Mouse (Mus musculus) thymus, adult 18-20 months (tissue): ENCODE measurements at regions not wholly inside any gene's neighbourhood (a gene's known extent, or its start where the extent isn't known, plus 50 kb on each side); places are given as distances from the start of the nearest gene placed in this dataset.

Experiments
- DNase-seq, 2 experiments: peaks; one replicate each; pipeline ENCODE4 v3.0.0; 2022; ENCODE audit warnings: mixed read lengths in 2 of 2

- DNase-seq, result no peak
Observed at GRCm38 (mm10) chr3:149357121-149357520, 366.8 kb upstream of the Adgrl2 start.

GRCm38 (mm10) chr3:149355362-149355761, 365.0 kb upstream of the Adgrl2 start:
- DNase-seq, result no peak

GRCm38 (mm10) chr3:149353958-149354357, 363.6 kb upstream of the Adgrl2 start:
- no peak for DNase-seq

DNA sequence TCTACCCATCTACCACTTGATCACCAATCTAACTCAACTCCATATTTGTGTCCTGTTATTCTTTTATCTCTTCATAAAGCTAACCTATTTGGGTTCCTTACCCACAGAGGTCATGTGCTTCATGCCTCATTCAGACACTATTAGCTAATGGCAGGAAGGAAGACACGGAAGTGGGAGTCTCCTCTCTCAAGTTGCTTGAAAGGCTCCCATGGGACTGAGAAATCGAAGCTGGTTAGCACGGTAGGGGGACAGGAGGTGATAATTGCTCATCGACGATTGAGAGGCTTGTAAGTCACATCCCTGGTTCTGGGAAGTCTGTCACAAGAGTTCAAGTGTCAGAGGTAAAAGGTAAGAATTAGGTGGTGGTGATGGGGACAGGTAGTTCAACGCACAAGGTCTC, 362.2 kb upstream of the Adgrl2 start:
- DNase-seq, result no peak

- DNase-seq, result no peak
Observed at GRCm38 (mm10) chr3:149349731-149350130, 359.4 kb upstream of the Adgrl2 start.

DNA sequence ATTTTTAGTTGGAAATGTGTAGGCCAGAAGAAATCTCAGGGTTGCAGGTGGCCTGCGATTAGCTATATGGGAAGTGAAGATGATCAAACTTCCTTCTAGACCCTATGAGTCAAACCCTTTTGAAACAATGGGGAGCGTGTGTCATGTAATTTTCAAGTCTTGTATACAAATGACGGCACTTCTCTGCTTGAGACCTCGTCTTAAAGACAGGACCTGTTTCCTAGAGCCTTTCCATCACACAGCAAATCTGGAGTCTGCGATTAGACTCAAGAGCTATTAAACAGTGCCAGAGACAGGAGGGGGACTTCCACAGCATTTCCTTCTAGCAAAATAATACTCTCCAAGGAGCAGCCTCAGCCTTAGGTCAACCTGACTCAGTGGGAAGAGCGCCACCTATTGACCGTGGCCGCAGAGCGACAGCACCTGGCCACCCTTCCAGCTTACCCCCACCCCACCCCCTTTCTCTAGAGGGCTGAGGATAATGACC, 358.9 kb upstream of the Adgrl2 start:
- DNase-seq, result no peak

GRCm38 (mm10) chr3:149348459-149348971, 358.2 kb upstream of the Adgrl2 start:
- DNase-seq, result no peak

DNA sequence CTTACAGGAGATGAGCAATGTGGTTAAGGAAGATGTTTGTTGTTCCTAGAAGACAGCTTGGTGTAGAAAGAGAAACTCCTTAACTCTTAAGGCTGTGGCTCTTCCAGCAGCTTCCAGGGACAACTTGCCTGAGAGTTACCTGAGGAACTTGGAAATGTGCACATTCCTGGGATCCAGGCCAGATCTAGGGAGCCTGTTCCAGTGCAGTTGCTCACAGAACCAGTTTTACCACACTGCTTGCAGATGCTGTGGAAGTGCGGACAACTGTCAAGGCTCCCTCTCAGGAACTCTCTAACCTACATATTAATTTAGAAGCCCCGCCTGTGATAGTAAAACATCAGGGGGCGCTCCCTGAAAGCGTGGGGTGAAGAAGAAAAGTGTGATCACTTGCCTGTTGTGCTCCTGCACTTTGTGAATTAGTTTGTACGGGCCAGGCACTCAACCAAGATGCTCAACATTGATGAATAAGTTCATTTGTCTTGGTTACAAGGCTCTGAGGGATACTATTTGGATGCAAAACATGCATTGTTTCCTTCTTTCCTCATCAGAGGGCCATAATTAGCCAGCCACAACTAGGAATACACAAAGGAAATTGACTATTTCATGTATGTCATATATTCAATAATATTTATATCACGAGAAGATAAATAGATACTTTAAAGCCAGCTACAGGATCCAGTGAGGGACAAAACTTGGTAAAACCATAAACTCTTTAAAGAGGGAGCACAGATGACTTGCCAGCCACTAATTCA, 357.1 kb upstream of the Adgrl2 start:
- DNase-seq, result no peak

- no peak for DNase-seq
Observed at GRCm38 (mm10) chr3:149342511-149342910, 352.2 kb upstream of the Adgrl2 start.

DNA sequence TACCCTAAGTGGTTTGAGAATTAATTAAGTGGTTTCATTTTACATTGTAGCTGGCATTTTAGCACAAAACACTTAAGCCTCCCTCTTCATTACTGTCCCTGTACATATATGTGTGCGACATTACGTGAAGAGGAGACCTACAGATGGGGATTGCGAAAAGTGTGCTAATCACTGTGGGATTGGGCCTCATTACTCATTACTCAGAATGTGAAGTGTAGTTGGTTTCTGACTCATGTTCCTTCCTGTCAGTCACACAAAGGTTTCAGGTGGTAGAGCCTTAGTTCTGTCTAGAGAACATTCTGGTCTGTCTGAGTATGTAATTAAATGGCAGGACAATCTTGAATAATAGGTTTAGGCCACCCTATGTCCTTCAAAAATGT, 349.0 kb upstream of the Adgrl2 start:
- no peak for DNase-seq

DNA sequence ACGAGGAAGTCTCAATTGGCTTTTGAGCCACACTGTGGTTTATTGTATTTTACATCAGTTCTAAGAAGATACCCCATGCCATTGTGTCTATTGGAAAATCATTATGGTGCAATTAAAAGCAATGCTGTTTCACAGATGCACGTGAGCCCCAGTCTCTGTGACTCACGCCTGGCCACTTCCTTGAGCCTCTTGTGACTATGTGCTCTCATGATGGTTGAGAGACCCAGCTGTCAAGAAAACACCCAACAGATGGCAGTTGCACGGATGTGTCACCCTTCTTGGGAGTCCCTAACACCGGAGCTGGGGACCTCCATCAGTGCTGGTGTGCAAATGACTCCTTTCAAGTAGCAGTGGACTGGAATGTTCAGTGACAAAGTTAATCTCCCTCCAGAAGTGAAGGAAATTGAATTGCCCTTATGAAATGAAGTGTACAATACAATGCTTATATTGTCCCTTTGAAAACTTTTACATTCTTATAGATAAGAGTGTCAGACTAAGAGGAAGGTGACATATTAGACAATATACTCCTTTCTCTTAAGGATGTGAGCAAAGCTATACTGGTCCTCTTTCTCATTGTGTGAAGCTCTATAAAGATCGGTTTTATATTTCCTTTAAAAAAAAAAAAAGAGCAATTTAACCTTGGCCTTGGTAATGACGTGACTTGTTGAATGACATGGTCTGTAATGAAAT, 348.5 kb upstream of the Adgrl2 start:
- no peak for DNase-seq

- no peak for DNase-seq
Observed at GRCm38 (mm10) chr3:149335259-149335658, 344.9 kb upstream of the Adgrl2 start.

DNA sequence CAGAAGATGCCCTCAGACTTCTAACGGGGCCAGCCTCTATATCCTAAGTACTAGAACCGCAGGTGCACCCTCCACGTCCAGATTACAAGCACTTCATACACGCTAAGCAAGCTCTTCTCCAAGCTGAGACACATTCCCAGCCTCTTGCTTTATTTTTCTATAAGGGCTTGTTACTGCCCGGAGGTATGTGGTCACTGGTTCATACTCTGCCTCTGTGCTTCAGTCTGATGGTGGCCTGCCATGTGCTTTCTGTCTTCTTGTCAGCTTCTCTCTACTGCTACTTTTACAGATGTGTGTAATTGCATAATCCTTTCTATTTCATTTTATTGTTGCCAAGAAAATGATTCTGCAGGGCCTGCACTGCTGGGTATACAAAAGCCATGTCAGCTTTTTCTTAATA, 343.3 kb upstream of the Adgrl2 start:
- DNase-seq, result no peak

DNA sequence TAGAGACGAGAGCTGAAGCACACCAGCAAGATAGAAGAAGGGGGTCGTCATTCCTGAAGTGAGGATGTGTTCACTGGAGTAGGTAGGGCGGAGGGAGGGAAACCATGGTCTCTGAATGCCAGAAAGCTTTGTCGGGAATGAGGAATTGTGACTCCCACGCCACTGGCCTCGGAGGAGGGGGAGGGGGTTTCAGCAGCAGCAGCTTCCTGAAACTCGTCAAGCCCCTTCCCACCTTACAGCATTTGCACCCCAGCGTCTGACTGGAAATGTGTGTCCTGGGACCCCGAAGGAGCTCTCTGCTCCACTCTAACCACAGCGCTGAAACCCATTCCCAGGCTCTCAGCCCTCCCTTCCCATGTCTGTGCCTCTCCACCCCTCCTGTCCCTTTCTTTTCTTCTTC, 342.8 kb upstream of the Adgrl2 start:
- no peak for DNase-seq

DNA sequence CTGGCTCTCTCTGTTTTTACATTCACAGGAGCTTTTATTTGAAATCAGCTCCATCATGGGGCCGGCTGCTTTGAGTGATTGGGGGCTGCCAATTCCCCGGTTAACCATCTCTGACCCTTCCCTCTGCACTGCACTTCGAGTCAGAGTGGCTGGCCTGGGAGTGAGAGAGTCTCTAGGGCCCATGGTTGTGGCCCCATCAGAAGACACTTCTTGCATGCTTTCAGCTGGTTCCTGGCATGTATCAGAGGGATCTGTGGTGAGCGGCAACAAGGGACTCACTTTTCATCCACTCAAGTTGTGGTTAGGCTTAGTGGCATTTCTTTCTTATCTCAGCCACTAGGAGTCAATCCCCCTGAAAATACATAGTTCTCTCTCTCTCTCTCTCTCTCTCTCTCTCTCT, 341.8 kb upstream of the Adgrl2 start:
- no peak for DNase-seq

GRCm38 (mm10) chr3:149331251-149331960, 341.1 kb upstream of the Adgrl2 start:
- no peak for DNase-seq

DNA sequence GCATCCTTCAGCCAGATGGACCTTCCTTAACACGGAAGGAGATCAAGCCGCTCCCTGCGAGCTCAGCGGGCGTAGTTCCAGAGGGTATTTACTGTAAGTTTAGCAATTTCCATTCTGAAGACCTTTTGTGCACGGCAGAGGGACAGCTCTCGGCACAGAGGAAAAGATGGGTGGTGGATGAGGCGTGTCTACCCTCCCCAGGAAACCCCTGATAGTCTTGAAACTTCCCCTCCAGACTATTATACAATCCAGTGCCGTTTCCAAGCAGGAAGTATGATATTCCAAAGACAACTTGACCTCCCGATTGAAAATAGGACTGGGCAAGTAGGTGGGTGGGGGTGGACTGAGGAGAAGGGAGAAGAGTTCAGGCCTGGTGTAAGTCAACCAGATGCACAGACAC, 340.4 kb upstream of the Adgrl2 start:
- DNase-seq, result no peak

DNA sequence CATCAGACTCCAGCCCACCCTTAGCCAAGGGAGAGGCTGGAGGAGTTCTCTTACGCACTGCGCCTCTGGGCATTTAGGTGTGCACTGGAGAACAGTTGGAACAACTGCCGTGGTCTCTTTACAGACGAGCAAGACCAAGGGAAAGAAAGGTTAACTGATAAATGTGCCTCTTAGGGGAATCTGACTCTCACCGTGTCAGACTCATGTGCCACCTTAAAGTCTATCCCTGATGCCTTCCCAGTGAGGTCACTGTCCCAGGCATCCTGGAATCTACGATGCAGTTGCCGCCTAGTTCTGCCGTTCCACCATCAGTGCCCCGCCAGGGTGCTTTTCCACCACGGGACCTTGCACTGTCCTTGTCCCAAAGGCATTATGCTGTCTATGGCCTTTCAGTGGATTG, 339.7 kb upstream of the Adgrl2 start:
- DNase-seq, result no peak

- no peak for DNase-seq
Observed at GRCm38 (mm10) chr3:149329615-149330014, 339.3 kb upstream of the Adgrl2 start.

- DNase-seq, result peak in 1 of 2 experiments; percentile 12
Observed at GRCm38 (mm10) chr3:149326664-149327063, 336.3 kb upstream of the Adgrl2 start.

GRCm38 (mm10) chr3:149324088-149324487, 333.7 kb upstream of the Adgrl2 start:
- no peak for DNase-seq

- DNase-seq, result no peak
Observed at GRCm38 (mm10) chr3:149318728-149319127, 328.4 kb upstream of the Adgrl2 start.

DNA sequence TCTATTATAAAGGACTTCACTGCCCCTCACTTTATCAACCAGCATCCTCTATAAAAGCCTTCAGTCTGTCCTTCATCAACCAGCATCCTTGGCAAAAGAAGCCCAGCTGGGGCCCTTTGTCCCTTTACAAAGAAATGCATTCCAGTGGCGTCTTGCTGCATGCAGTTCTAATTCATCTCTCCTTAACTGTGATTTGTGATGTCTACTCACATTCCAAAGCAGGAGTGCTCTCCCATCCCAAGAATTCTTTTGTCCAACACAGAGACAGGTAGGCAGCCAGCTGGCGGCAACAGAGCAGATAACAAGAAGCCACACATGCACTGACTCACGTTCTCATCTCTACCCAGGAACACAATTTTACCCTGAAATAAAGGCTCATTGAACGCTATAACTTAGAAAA, 323.9 kb upstream of the Adgrl2 start:
- DNase-seq, result no peak

DNA sequence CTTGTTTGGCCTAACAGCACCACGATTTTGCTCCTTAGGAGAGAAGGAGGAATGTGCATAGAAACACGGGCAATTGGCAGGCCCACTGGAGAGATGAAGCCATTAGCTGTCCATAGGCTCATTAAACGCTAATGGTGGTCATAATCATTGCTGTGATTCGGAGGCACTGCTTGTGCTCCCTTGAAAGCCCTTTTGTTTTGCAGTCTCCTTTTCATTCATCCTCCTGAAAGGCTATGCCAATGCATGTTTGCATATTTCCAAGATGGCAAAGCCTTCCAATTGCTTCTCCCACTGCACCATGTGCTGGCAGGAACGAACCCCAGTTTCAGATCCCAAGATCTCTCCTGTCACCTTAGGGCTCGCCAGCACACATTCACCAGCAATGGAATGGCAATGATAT, 322.9 kb upstream of the Adgrl2 start:
- no peak for DNase-seq
